Mouse (Mus musculus) telencephalon, adult 2 months (tissue): Measurements from ENCODE around the gene Ets2.
"Not testable (repeated sequence)": the region's sequence is repeated elsewhere in the genome, so short reads cannot be mapped to it uniquely, and the experiment has no call there.

Source experiments
- DNase-seq: peaks from one replicate; pipeline ENCODE4 v3.0.0-alpha.2; 2011; ENCODE audit warnings: low read depth, low spot score

Gene Ets2

DNA sequence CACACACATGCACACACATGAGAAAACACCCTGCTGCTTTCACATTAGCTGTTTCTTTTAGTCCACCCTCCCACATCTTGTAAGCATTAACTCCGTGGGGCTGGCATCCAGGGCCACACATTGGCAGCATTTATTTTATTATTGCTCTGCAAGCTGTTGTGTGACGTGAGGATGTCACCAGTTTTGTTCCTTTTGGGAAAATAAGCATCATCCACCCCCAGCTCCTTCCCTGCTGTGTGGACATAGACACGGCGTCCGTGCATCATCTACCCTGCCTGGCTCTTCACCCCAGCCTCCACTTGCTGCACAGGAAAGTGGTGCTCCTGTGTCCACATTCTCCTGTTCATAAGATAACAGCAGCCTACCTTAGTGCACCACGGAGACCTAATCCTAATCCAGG lies 27.9 kb downstream of the Ets2 start:
- no peak for DNase-seq

- DNase-seq: no peak
Measured at GRCm38 (mm10) chr16:95734785-95735184, 32.9 kb downstream of the Ets2 start.

GRCm38 (mm10) chr16:95736059-95736458 lies 34.2 kb downstream of the Ets2 start:
- no peak for DNase-seq

GRCm38 (mm10) chr16:95736470-95736869 lies 34.6 kb downstream of the Ets2 start:
- DNase-seq: no peak

- peak; percentile 71 for DNase-seq
Measured at GRCm38 (mm10) chr16:95739522-95739921, 37.6 kb downstream of the Ets2 start.

DNA sequence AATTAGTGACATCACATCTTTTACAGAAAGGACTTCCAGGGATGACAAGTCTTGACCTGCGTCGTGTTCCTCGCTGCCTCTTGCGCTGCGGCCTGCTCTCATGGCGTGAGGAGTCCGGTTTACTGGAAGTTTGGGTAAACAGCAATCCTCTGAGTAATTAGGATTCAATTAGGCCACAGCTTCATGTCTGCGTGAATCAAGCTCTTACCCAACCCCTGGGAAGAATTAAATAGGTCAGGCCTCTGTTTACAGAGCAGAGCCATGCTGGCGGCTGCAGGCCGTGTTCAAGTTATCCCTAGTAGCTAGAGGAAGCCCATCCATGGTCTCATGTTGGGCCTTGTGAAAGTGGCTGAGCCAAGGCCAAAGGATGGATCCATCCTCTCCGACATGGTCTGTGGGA lies 39.5 kb downstream of the Ets2 start:
- no peak for DNase-seq

DNA sequence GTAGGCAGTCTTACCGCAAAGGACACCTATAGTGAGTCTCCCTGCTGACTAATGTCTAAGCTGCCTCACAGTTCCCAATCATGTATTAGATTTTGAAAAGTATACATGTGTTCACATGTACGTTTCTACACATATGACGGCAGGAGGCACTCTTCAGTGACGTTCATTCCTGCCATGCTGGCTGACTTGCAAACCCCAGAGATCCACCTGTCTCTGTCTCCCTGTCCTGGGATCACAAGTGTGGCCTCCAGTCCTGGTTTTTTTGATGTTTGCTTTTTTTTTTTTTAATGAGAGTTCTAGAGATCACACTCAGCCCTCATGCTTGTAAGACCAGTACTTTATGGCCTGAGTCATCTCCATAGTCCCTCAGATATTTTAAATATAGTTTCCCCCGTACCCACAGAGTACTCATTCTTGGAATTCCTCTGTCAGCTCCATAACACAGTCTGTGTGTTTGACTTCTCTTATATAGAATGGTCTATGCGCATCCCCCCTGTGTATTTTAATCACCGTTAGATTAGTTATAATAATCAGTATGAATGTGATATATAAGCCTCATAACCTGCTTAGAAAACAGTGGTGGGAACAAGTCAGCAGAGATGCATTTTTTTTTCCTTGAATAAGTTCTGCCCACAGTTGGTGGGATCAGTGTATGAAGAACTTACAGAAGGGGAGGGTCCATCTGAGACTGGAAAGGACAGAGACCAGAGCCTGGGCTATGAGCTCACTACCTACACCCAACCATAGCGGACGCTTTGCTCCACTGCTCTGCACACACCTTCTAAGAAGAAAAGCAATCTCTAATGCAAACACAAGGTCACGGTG lies 40.3 kb downstream of the Ets2 start:
- no peak for DNase-seq

DNA sequence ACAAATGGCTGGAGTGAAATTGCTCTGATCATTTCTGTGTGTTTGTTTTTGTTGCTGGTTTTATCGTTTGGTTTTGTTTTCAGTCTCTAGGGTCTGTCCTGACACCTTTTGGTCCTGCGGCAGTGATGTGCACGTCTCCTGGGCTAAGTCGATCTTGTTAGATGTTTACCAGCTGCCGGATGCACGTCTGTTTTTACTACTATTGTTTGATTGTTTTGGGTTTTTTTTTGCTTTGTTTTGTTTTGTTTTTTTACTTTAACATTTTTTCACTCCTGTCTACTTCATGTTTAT lies 40.8 kb downstream of the Ets2 start:
- no peak for DNase-seq

DNA sequence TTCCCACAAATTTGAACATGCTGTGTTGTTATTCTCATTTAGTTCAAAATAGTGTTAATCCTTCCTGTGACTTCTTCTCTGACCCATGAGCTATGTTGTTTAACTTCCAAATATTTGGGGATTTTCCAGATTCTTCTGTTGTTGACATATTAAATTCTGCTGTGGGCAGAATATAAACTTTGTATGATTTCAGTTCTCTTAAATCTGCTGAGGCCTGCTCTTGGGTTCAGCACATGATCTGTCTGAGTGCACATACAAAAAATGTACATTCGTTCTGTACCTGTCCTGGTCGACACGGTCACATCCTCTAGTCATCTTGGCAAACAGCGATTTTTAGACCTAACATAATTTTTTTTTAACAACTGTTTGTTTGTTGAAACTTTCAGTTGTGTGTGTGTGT lies 41.2 kb downstream of the Ets2 start:
- DNase-seq: no peak

- no peak for DNase-seq
Measured at GRCm38 (mm10) chr16:95744771-95745170, 42.9 kb downstream of the Ets2 start.

DNA sequence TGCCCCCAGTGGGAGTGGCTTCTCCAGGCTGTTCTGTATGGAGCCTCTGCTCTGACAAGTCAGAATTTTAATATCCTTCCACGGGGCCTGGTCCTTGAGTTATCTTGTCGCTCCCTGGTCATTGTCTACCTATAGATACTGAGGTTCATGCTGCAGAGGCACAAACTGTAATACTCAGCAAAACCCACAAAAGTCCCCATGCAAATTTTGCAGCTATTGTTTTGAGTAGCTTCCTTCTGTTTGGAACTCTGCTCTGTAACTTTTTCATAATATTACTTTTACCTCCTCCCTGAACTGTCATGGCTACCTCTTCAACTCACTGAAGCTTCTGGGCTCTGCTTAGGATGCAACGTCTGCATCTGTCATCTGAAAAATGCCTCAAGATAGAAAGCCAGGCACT lies 43.8 kb downstream of the Ets2 start:
- no peak for DNase-seq

- DNase-seq: no peak
Measured at GRCm38 (mm10) chr16:95746565-95746964, 44.7 kb downstream of the Ets2 start.

DNA sequence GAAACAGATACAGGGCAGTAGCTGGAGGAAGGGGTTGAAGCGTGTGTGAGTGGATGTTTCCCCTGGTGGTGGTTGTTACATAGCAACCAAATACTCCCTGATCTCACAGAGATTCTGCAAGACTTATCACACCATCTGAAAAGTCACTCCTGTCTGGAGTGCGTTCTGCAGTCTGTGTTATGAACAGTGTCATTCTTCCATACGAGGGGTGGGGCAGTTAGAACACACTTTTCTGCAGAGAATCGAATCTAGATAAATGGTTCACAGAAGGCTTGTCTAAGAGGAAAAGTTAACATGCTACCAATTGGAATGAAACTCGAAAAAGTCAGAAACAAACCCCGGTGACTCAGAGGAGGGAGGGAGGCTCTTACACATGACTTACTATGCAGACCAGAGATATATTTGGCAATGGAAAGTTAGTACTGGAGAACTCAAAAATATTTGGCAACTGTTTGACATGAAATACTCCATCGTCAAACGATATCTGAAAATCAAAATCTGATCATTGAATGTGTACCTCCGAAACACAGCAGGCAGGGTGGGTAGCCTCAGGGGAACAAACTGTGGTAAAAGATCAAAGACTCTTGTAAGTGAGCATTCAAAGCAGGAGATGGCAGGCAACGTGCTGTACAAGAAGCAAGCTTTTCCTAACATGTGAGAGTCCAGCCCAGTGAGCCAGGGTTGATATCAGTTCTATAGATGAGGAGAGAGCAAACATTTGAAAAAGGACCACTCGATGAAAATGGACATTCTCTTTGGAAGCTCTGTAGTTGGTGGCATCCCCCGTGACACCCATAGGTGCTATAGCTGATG lies 47.6 kb downstream of the Ets2 start:
- DNase-seq: no peak

- no peak for DNase-seq
Measured at GRCm38 (mm10) chr16:95750211-95750629, 48.3 kb downstream of the Ets2 start.

DNA sequence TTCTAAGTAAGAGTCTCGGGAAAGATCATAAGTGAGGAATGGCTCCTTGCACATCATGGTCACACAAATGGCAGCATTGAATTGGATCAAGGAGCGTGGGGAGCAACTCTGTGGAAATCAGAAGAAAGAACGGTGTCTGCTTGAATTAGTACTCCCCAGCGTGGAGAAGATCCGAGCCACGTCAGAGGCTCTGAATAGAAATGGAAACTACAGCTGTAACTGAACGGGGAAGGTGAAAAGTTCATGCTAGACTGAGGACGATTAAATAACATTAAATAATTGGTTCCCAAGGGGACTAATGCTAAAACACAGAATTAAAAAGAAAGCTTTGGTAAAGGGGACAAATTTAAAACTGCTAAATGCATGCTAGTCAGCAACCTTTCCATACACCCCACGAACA lies 50.6 kb downstream of the Ets2 start:
- no peak for DNase-seq

DNA sequence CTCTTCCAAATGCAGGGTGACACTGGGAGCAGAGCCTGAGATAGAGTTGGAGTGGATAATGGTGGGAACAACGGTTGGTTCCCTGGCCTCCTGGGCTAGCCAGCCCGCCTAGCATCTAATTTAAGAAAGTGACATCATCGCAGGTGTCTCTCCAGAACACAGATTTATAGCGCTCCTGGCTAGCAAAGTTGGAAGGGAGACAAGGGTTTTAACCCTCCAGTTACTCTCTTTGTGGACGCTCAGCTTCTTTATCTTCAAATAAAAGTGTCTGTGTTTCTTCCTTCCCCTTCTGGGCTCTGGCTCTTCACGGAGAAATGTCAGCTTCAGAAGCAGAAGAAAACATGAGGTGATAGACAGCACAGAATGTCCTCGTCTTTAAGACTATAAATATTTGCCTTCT lies 51.4 kb downstream of the Ets2 start:
- no peak for DNase-seq

GRCm38 (mm10) chr16:95759151-95759987 lies 57.5 kb downstream of the Ets2 start:
- no peak for DNase-seq

DNA sequence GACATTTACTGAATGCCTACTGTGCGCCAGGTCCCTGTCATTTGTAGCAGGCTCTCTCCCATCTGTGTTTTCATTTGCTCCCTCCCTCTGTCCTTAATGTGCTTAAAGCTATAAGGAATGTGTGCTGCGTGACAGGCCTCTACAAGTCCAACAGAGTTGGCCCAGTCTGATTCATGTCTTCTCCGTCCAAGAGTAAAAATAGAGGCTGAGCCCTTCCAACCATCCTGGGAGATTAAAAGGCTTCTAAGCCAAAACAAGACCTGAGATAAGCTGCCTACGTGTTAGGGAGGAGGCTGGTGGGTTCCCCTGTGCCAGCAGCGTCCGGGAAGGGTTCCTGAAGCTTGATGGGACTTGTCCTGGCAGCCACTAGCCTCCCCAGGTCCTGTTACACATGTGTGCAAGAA lies 58.1 kb downstream of the Ets2 start:
- DNase-seq: no peak

DNA sequence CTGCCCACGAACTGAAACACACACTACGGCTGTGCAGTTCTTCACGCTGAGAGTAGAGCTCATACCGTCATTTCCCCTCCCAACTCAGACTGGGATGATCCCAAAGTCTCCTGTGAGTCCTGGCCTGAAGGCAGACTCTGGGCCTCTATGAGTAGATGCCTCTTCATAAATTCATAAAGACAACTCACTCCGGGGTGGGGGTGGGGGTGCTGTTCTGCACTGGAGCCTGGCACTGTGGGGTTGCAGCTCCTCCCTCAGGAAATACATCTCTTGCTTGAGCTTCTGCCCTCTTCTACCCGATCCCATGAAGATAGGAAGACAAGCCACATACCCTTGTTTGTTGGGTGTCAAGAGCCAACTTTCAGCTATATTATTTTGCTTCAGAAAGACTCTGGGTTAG lies 59.9 kb downstream of the Ets2 start:
- no peak for DNase-seq

DNA sequence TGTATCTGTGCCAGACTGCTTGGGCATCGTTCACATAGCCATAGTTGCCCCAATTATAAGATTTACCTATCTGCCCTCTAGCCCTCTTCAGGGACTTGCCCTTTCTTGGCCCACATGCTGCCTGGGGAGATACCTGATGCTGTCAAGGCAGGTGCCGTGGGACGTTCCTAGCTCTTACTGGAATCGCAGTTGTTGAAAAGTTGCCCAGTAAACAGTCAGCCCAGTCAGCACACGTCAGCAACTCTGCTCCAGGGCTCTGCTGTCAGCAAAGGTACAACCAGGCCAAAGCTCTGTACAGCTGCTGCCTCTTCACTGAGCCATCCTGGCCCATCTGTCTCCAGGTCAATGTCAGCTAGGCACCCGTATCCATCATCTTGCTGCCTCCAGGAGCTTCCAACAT lies 61.3 kb downstream of the Ets2 start:
- DNase-seq: no peak

DNA sequence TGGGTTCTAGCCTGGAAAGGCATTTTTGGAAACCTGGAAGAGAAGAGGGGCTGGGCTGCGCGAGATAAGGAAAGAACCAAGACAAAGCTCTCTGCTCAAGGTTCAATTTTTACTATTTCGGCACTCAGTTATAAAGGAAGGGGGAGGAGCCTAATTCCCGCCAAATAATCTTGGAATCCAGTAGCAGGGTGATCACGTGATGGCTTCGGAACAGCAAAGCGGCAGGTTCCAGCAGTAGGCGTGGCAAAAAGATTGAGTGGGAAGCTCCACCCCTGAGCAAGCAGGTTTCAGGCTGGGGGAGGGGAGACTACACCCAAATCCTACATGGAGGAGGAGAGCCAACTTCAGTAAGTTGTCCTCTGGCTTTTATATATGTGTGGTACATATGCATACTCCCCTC lies 62.2 kb downstream of the Ets2 start:
- not testable (repeated sequence) for DNase-seq

DNA sequence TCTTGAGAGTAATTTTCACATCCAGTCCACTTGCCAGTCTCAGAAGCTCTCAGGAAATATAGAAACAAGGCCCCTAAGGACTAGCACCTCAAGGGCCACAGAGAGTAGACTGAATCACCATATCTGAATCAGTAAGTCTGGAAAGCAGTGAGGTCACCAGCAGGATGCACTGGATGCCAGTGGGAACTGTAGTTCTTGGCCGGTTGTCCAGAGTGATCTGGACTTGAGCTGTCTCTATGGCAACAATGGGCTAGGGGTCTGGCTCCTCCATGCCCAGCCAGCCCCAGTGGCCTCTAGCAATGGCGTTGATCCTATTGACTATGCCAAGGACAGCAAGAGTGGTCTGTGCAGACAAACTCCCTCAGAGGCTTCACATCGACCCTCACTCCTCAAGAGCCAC lies 64.3 kb downstream of the Ets2 start:
- DNase-seq: no peak
